Mouse (Mus musculus) 3T3-L1 (cell line): ENCODE results near the gene Gpx4.

Experiments
- DNase-seq: peaks from one replicate; pipeline ENCODE4 v3.0.0-alpha.2; 2015; ENCODE audit warnings: low read depth, low spot score

Gene Gpx4

DNA sequence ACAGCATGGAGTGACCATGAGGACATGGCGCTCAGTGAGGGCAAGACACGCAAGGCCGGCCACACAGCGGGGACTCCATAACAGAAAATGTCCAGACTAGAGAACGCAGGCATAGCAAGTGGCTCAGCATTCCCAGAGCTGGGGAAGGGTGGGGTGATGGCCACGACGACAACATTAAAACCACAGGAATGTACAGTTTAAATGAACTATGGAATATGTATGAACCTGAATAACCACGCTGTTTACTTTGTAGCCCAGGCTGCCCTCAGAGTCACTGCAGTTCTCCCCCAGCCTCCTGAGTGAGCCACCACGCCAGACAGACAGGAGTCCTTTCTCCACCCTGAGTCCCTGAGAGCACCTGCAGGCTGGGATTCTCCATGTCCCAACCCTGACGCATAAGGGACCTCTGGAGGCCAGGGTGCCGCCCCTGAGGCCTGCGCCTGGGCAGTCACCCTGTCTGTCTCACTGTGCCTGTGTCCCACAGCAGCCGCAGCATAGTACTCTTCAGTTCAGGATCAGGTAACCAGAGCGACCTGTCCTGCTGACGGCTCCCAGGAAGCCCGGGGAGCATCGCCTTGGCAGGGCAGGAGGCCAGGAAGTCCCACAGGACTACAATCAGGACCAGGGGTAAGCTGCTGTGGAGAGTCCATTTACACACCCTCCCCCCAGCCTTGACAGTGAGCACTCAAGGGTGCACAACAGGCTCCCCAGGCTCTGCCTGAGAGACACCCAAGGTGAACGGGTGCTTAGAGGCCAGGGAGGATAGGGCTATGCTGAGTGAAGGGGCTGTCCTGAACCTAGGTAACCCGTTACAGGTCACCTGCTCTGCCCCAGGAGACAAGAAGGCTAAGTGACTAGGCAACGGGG is 25.9 kb downstream of the Gpx4 start:
- DNase-seq, result peak; percentile 70

GRCm38 (mm10) chr10:80074813-80075601 is 28.0 kb downstream of the Gpx4 start:
- DNase-seq, result peak; percentile 94

DNA sequence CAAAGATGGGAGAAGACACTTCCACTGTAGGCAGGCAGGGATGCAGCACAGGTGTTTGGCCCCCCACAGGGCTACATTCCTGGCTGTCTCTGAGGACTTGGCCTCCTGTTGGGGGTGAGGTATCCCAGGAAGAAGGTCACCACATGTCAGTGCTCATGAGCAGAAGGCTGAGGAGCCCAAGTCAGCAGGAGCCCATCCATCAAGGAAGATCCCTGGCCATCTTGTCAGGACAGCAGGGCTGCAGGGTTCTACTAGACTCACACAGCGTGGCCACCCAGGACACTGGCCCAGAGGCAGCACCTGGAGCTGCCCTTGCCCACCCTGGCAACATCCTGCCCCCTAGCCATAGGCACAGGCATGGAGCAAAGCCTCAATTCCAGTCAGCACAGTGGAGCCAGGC is 29.0 kb downstream of the Gpx4 start:
- no peak for DNase-seq

GRCm38 (mm10) chr10:80076386-80076785 is 29.4 kb downstream of the Gpx4 start:
- peak; percentile 52 for DNase-seq

- no peak for DNase-seq
Observed at GRCm38 (mm10) chr10:80077312-80077711, 30.3 kb downstream of the Gpx4 start.

- DNase-seq, result no peak
Observed at GRCm38 (mm10) chr10:80078366-80078765, 31.4 kb downstream of the Gpx4 start.

DNA sequence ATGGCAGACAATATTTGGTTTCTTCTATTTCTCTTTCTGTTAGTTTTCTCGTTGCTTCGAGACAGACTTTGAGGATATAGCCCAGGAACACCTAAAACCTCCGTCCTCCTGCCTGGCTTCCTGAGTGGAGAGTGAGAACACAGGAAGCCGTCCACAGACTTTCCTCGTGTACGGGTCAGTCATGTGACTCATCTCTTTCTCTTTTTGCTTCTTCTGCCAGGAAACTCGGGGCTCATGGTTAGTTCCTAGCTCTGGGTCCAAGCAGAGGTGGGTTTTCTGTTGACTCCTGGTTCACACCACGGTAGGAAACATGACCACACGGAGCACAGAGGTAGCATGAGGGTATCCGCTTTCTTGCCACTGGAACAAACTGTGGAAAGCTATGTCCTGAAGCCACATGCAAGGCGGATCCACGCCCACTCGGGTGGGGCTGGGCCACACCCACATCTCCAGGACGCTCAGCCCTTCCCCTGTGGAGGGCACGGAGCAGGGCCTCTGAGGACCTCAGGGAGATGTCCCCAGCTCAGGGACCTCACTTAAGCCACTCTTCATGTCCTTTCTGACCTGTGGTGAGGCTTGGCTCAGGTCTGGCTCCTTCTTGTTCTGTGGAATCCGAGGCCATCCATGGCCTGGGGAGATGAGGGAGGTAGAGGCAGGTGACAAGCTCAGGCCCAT is 33.6 kb downstream of the Gpx4 start:
- no peak for DNase-seq

DNA sequence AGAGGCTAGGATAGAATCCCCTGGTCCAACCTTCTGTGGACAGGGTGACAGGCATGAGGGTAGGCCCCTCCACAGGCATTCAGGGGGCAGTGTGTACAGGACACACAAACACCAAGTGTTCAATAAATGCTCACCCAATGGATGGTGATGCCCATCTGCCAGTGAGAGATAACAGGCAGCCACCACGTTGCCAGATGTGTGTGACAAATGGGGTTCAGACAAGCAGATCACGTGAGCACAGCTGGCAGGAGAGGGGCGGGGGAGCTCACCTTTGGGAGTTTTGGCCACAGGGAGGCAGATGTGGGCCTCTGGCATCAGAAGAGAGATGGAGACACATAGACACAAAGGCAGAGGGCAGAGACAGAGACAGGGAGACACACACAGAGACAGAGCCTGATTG is 34.1 kb downstream of the Gpx4 start:
- DNase-seq, result no peak

DNA sequence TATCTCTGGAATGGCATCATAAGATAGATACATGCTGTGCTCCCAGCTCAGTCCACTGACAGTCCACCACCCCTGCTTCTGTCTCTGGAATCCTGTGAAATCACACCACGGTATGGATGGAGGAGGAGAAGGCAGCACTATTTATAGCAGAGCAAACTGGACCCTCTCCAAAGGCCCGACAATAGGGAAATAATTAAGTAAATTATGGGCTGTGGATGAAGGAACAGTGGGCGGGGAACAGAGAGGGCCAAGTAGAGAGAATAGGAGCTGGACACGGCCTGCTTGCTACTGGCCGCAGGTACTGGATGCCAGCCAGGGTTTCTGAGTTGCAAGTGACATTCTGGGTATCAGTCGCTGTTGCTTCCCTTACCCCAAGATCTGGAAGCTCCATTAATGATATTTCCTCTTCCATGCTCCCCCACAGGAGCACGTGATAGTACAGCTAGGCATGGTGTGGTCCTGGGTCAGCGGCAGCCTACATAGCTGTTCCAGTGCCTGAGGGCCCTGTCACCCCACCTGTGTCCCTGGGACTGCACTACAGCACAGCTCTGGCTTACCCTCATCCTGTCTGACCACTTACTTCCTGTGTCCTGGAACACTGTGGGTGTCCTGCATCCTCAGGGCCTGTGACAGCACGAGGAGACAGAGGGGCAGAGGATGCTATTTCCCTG is 38.0 kb downstream of the Gpx4 start:
- DNase-seq, result no peak

GRCm38 (mm10) chr10:80086847-80087246 is 39.9 kb downstream of the Gpx4 start:
- DNase-seq, result no peak

DNA sequence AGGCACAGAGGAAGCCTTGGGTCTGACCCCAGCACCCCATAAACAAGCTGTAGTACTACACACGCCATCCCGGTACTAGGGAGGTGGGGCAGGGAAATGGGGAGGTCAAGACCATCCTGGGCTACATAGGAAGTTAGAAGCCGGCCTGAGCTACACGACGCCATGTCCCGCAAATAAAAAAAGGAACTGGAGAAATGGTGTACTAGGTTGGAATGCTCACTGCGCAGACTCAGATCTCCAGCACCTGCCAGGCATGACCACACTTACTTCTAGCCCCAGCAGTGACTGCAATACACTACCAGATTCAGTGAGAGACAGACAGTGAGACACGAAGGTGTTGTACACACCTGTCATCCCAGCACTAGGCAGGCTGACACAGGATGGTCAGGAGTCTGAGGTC is 40.5 kb downstream of the Gpx4 start:
- no peak for DNase-seq

DNA sequence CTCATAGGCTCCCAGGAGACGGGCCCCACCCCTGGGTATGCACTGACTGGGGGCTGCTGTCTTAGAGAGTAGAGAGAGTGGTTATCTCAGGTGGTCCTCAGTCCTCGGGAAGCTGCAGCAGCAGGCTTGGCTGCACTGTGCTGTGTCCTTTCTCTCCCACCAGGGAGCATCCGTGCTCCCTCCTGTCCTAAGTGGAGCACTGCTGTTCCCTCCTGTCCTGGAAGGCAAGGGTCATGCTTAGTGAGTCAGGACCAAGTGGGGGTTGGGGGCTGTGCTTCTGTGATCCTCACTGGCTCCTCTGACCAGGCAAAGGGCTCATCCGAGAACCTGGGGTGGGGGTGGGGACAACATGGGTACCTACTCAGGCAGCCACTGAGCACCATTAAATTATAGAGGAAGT is 42.2 kb downstream of the Gpx4 start:
- no peak for DNase-seq

GRCm38 (mm10) chr10:80091527-80091926 is 44.6 kb downstream of the Gpx4 start:
- DNase-seq, result no peak

GRCm38 (mm10) chr10:80092690-80093089 is 45.7 kb downstream of the Gpx4 start:
- DNase-seq, result no peak

DNA sequence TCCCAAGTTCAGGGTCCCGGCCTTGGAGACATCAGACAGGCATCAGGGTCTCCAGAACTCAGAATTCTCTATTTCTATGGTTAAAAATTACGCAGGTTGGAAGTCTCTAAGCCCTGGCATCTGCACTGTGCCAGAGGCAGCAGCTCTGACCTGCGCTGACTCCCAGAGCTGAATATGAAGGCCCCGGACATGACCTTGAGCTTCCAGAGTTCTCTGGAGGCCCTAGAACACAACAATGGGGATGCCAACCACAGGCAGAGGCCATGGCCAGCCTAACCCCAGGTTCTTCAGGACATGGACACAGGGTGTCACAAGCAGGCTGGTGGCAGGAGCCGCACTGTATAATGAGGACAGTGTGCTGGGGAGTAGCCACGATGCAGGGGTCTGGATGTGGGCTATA is 47.1 kb downstream of the Gpx4 start:
- no peak for DNase-seq

DNA sequence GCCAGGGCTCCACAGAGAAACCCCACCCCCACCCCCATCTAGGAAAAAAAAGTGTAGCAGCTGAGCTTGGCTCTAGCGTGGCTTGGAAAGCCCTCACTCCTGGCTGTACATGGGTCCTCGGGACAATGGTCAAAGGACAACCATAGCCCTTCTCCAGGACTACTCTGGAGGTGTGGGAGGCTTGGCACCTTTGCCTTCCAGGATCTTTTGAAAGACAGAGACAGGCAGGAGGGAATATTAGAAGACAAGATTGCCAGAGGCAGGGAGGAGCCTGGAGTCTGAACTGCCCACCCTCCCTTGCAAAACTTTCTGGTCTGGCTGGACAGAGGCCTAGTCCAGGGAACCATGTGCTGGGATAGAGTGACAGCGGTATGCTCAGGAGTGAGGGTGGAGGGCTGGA is 47.7 kb downstream of the Gpx4 start:
- no peak for DNase-seq

GRCm38 (mm10) chr10:80095547-80095946 is 48.6 kb downstream of the Gpx4 start:
- DNase-seq, result no peak

GRCm38 (mm10) chr10:80097275-80097674 is 50.3 kb downstream of the Gpx4 start:
- no peak for DNase-seq

DNA sequence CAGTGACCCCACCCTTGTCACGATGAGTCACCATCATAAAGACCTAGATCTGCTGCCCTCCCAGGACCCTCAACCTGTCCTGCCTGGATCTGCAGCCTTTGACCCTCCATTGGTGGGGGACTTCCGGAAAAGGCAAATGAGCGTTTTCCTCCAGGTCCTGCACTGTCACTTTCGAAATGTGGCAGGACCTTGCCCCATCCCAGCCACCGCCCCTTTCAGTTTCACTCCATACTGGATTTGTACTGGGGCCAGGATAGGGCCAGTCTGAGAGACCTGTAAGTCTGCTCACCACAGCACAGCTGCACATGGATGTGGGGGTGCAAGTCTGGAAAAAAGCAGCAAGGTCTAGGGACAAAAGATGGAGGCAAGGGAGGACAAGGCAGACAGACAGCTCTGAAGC is 51.7 kb downstream of the Gpx4 start:
- no peak for DNase-seq

- DNase-seq, result peak; percentile 79
Observed at GRCm38 (mm10) chr10:80100982-80101381, 54.0 kb downstream of the Gpx4 start.

GRCm38 (mm10) chr10:80102216-80102915 is 55.4 kb downstream of the Gpx4 start:
- peak; percentile 83 for DNase-seq
